Mouse (Mus musculus) urinary bladder, postnatal 10 days (tissue): Measurements from ENCODE around the gene Crhr2.

ENCODE experiments used
- DNase-seq: peaks from one replicate; pipeline ENCODE4 v3.0.0; 2022; ENCODE audit warnings: low spot score

The Crhr2 gene

DNA sequence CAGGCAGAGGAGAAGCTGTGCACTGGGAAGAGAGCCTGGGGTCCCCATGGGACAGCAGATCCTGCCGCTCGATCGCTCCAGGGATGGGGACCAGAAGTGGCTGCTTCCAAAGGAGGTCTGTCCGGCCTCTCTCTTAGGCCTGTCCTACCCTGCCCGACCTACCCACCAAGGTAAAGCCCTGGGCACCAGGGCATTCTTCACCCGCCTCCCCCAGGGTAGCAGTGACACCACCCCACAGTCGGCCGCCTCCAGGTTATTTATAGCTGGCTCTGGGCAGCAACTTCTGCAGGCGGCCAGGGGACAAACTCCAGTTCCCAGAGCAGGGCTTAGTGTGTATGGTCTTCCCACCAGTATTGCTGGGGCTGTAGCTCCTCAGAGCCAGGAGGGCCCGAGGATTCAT is at the start of gene Crhr2:
Gene Crhr2 (minus strand): TSS at position 223 of the 400 bp plus-strand sequence.
- no peak for DNase-seq

DNA sequence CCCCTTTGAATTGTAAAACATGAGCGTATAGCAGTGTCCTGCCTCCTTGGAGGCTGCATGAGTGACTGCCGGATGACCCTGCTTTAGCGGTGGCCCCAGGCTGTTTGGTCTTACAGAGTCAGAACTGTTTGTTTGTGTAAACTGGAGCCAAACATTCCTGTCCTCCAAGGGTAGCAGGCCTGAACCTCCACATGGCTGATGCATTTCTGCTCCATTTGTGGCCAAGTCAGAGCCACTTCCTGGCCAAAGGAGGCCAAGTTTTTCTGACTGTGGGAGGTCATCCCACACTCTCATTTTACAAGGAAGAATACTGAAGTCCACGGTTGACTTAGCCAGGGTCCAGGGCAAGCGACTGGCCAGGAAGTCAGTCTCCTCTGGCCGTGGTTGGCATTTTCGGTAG is 46.7 kb upstream of the Crhr2 start:
- DNase-seq: no peak

DNA sequence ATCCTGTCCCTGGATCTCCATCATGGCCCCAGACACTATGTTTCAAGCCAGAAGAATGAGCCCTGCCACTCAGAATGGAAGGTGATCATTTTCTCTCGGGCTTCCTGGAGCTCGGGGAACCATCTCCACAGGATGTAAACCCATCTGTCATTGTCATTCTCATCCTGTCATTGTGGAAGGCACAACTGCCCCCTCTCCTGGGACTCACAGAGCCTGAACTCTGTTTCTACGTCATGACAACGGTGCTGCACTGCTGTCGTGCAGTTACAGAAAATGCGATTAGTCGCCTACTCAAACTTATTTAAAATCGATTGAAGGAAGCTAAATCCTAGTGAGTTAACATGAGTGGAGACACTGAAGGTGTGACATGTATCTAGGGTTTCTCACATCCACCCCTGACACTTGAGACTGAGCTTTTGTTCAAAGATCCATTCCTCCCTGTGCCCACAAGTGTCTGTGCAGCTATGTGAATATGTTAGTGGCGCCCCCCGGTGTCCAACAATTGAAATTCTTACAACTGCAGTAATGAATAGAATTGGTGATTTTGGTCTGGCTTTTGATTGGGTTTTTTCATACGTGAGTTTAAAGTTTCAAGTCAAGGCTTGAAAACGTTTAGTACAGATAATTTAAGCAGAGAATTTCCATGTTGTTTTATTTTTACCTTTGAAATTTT is 44.4 kb upstream of the Crhr2 start:
- no peak for DNase-seq

DNA sequence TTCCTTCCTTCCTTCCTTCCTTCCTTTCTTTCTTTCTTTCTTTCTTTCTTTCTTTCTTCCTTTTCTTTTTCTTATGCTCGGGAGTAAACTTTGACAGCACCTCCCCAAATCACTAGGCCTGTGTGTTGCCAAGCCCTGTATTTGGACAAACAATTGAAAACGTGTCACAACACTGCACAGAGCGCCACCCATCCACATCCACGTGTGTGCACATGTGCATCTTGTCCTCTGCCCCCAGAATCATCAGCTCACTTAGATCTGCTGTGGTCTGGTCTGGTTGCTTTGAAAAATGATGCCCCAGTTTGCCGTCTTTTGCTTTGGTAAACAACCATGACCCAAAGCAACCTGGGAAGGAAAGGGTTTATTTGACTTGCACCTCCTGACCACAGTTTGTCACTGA is 43.1 kb upstream of the Crhr2 start:
- DNase-seq: no peak

DNA sequence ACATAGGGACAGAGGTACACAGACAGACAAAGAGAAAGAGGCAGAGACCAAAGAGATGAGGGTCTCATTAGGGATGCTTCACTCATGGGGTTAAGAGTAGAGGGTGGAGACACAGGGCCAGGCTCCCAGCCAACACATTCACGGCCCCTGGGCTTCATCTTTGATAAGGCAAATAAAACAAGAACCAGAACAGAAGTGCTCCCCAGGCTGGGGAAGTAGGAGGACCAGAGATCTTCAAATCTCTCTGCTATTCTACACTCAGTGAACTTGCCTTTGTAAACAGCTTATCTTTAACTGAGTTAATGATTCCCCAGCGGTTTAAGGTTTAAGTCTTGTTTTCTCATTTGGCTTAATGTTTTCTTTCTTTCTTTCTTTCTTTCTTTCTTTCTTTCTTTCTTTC is 42.6 kb upstream of the Crhr2 start:
- no peak for DNase-seq

DNA sequence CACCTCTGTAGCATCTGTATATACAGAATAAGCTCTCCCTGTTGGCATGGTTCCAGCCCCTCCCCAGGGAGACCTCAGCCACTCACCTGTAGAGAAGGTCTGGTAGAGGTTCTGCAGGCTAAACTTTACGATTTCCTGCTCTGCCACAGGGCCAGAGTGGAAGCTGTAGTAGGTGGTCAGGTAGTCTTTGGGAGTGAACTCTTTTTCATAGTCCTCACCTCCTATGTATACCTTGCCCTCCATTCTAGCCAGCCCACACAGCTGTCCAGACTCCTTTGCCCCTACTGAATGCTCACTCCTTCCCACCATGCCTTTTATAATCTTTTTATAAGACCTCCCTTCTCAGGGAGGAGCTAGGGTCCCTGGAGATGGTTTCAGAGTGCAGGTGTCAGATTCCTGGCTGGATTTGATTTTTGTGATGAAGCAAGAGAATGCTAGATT is 41.9 kb upstream of the Crhr2 start, which contains the start of gene Inmt:
Gene Inmt (minus strand): TSS at position 303 of the 441 bp plus-strand sequence.
- DNase-seq: no peak

DNA sequence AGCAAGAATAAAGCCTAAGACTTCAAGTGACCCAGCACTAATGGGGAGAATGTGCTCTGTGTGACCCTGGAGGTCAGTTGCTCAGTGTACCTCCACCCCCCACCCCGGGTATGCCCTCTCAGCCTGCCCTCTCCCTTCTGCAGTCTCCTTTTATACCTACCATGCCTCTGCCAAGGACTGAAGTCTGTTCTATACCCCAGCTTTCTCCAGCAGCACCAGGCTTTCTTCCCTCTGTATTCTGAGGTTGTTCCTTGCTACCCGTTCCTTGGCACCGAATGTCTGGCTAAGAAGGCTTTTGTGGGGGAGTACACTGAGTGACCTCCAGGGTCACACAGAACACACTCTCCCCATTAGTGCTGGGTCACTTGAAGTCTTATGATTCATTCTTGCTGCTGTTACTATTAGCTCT is 41.1 kb upstream of the Crhr2 start:
- no peak for DNase-seq

DNA sequence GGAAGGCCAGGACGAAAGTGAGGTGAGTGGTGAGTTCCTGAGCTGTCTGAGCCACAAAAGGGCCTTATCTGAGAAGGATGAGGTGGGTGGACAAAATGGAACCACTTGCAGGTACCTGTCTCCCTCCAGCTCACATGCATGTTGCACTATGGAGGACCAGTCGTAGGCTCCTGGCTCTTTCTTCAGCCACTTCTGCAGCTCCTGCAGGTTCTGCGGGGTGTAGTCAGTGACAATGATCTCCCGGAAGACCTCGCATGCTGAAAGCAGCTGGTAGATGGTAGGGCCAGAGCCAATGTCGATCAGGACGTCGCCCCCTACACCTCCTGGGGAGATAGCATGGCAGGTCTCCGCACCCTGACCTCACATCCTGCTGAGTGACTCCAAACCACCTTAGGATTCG is 40.4 kb upstream of the Crhr2 start:
- DNase-seq: no peak

DNA sequence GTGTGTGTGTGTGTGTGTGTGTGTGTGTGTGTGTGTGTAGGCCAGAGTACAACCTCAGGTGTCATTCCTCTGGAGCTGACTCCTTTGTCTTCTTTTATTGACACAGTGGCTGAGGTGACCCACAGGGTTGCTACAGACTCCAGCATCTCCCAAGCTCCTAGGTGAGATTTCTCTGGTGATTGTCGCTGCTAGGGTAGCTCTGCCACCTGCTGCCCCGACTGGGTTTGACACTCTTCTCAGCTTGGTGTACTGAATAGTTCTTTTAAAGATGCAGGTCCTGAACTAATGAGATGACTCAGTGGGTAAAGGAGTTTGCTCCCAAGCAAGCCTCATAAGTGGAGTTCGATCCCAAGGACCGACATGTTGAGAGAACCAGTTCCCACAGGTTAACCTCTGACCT is 38.8 kb upstream of the Crhr2 start:
- no peak for DNase-seq

DNA sequence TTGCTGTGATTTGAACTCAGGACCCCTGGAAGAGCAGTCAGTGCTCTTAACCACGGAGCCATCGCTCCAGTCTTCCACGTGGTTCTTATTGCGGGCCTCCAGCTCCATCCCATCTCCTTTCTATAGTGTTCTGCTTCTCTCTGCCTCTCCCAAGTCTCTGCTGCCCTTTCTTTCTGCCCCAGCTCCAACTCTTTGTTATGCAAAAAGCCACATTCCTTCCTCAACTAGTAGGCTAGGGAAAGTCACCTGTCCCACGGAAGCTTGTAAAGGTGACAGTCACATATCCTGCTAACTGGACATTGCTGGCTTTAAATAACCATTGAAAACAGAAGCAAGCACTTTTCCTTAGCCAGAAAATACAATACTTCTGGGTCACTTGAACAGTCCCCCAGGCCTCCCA is 37.0 kb upstream of the Crhr2 start:
- DNase-seq: no peak

DNA sequence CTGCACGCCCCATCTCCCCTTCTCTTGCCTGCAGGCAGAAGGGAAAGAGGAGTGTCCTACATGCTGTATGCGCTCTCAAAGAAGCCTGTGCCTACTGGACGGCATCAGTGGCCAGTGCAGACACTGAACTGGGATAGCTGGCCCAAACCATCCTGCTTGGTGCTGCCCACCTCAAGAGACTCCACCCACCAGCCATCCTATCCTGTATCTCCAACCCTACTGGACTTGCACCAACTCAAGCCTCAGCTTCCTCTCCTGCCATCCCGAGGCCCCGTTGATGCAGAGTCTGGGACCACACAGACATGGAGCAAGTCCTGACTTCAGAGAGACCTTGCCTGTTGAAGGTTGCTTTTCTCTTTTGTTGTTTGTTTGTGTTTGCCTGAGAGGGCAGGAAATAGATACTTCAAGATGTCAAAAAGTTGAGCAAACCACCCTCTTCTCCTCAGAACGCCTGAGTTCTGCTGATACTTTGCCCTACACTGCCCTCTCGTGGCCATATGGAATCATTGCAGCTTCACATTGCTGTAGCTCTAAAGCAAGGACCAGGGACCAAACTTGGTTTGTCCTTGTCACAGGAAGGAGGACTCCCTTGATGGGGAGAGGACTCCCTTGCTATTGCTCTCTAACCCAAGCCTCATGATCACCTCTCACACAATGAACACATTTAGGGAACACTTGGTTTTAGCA is 34.1 kb upstream of the Crhr2 start:
- no peak for DNase-seq

DNA sequence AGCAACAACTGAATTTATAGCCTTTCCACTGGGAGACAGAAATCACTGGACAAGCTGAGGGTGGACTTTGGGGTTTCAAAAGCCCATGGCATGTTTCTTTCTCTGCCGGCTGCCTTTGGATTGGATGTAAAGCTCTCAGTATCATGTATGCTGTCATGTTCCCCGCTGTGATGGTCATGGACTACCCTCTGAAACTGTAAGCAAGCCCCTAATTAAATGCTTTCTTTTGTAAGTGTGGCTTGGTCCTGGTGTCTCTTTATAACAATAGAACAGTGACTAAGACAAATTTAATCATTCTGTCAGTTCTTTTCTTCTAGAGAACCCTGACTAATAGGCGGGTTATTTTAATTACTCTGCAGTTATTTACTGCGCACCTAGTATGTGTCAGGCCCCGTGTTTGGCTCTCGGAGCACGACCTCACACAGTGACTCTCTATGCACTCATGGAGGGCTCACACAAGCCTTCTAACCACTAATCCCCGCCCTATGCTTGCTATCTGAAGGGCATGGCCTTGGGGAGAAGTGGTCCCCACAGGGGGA is 30.3 kb upstream of the Crhr2 start:
- no peak for DNase-seq

DNA sequence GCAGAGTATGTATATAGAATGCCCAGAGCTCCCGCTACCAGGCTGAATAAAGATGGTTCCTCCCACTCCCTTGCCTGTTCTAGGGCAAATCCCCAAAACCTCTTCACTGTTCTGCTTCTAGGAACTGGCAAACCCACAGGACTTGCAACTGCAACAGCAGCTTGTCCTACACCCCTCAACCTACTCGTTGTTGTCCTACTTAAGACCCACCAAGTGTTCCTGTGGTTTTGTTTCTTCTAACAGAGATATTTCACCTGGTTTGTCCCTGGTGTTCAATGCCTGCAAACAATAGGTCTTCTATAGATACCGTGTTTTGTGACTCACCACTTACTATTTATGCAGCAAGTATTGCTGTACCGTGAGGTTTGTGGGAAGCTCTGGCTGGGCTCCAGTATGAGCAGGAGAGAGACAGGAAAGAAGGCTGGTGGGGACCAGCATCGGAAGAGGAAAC is 28.5 kb upstream of the Crhr2 start:
- no peak for DNase-seq

DNA sequence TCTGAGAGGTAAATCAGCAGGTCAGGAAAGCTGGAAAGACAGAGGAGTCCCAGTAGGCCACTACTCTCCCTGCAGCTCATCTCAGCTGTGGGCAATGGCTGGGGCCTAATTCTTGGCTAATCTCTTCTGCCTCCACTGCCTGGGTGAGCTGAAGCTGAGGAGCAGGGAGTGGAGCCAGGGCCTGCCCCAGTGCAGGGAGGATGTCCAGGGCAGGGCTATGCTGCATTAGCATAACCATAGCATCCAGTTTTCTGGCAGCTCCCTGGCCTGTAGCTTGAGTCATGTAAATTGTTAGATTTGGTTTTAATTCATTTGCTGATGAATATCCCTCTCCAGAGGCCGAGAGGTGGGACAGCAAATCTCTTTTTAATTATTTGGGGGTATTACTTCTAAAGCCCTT is 26.4 kb upstream of the Crhr2 start:
- DNase-seq: no peak

DNA sequence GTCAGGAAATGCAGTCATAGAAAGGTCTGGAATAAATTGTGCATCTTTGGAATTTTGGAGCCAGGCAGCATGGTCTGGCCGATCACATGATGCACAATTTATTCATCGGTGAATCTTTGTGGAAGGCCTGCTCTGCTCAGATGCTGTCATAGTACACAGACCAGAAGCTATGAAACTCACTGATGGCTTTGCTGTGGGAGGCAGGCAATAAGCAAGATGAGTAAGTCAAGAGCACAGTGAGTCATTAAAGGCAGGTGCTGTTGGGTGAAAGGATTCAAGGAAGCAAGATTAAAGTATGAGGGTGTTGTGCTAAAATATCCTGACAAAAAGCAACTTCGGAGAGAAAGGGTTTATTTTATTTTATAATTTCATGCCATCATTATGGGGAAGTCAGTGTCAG is 19.4 kb upstream of the Crhr2 start:
- no peak for DNase-seq

DNA sequence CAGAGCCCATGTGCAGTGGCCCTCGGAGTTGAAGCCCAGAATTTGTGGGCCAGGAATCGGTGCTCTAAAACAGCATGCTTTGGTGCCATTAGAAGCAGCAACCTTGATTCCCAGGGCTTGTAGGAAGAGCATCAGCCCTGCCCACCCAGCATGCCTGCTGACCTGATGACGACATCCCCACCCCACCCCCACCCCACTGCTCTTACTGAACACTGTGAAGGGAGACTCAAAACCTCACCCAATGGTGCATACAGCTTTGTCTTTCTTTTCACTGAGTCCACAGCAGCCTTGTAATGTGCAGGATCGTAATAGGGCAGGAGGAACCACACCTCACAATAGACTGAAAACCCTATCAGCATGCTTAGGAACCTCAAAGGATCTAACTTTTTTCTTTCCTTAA is 13.3 kb upstream of the Crhr2 start:
- no peak for DNase-seq

DNA sequence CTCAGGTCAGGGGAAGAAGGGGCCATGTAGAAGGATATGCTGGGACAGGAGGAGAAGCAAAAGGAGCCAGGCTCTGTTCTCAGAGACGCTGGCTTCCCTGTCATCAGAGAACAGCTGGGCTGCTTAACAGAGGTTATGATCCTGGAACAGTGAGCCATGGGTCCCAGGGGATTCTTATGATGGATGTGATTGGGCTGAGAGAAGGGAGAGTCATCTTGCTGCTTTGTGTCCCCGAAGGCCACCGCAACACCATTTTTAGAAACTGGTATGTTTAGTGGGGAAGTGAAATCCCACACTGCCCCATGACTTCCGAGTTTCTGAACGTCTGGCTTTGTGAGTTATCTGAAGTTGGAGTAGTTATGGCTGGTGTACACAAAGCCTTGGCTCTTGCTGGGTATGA is 12.5 kb upstream of the Crhr2 start:
- DNase-seq: no peak

DNA sequence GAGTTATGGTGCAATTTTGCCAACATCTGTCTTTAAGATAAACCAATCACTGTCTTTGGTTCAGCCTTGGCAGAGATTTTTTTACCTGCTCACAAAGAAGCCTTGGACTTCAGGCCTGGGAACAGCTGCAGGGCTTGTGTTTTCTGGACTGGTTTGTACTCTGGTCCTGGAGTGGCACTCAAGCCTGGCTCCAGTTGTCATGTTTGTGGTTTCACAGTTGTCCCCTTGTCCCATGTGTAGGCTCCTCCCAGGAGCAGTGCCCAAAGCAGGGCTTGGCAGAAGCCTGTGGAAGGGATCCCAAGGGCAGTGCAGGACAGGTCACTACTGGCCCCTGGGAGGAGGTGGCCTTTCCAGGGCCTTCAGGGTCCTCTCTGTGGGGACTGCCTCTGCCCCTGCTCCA is 5.5 kb upstream of the Crhr2 start:
- DNase-seq: no peak

DNA sequence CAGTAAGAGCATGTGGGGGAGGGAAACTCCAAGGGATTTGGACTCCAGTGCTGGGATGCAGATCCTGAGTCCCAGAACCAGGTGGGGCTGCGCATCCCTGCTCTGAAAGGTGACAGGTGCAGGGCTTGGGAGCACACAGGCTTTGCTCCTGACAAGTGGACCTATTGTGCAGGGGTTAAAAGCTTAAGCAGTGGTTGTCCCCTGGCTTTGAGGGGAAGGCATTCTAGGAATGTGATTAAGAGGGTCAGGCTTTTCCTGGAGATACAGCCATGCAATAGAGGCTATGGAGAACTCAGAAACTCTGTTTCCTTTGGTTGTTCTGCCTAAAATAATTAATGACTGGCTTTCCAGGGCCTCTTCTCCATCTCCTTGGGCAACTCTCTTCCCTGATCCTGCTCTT is 609 bp upstream of the Crhr2 start:
- no peak for DNase-seq

DNA sequence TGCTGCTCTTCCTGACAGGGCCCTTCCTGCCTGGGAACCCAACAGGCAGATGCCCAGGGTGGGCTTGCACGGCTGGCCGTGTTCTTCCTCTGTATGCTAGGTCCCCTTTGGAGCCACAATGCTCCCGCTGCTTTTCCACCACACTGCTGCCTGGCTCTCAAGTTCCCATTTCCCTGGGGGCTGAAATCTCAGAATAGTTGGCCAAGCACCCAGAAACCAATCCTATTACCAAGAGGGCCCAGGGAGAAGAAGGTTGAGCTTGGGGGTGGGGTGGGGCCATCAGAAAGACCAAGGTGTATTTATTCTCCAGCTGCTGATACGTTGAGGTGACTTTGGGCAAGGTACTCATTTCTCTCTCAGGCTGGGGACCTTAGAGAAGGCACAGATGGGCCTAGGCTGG is 1.5 kb downstream of the Crhr2 start:
- DNase-seq: no peak

DNA sequence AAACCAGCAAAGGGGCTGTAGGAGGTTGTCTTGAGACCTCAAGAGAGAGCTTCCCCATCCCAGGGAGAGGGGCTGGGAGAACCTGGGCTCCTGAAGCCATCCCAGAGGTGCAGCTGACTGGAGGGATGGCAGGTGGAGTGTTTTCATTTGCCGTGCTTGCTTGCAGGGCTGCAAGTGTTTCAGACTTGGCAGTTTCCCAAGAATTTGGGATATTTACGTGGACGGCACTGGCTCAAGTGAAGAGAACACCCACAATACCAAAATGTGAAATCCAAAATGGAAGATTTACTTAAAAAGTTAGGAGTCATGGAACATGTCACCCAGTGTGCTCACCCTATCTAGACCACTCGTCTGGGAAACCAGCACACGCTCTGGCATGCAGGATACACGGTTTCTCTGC is 2.2 kb downstream of the Crhr2 start:
- DNase-seq: no peak

DNA sequence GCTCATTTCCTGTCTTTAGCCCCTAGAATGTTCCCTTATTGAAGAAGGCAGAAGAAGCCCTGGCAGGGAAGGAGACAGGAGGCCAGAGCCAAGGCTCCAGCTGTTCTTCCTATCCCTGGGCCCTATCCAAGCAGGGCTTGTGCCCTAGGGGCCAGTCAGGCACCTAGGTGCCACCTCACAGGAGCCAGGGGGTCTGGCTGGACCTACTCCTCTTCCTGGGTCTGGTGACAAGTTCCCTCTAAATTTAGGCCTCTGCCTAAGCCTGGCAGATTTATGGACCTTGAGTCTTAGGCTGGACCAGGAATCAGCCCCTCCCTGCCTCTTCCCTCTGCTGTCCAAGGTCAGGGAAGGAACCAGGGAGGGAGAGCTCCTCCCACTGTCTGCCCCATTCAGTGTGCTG is 4.4 kb downstream of the Crhr2 start:
- no peak for DNase-seq

DNA sequence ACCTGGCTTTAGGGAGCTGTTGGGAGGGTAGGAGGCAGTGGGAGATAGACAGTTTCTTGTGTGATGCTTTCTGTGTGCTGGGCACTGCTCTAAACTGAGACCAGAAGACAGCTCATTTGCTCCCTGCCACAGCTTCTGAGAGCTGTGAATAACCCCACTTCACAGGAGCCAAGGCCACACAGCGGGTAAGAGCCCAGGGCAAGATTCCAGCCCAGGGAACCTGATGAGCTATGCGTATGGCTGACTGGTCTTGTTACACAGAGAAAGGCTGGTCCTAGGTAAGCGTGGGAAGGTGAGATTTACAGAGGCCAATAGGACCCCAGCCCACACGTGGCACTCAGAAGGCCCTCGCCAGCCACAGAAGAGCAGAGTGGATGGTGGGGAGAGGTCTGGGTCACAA is 6.2 kb downstream of the Crhr2 start:
- DNase-seq: no peak

DNA sequence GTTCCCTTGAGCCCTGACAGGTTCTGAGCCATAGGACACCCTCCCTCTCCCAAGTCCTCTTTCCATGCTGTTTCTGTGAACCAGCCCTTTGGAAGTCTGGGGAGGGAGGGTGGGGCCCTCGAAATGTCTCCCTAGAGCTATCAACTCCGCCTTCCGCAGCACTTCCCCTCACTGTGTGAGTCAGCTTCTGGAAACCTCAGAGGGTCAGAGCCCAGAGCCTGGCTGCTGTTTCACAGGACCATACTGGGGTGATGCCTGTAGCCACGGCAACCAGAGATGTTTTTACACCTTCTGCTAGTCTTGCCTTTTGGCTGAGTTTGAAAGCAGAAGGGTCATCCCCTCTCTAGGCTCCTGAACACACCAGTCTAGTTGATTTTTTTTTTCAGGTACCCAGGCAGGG is 9.8 kb downstream of the Crhr2 start:
- no peak for DNase-seq
